Mouse (Mus musculus): ENCODE results near the gene Sebox.

- peak; percentile 90 for TF ChIP-seq CTCF (IDR thresholded peaks at IDR 0.05; ENCODE audit: low read depth)
- no peak for TF ChIP-seq EP300 (IDR thresholded peaks at IDR 0.05; ENCODE audit: low read depth)
Observed at GRCm38 (mm10) chr11:78488168-78488567, 15.1 kb upstream of the Sebox start.

Data from liver, postnatal 0 days (tissue).